Comparison of ENCODE assay signal across 26 mouse cellular contexts in the genomic region with DNA sequence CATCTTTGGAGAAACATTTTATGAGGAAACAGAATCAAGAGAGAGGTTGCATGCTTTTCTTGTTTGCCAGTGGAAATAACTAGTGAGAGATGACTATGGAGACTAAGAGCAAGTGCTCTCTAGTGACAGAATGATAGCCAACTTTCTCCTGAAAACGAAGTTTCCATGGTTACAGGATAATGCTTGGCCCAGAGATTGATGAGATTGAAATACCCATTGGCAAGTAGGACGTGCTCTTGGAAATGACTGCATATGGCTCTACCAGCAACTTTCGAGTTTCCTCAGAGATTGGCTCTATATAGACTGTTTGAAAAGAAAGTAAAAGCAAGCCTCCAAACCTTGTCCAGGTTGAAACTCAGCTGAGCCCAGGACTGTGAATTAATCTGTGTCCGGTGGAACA.
"Had no signal": no experiment of that assay in that cellular context is flagged by ENCODE, and none has a peak within 500 bp of the region (broad histone marks: within the 10 kb centered on the region; RNA-seq: fewer than 3 reads in every experiment).

No protein-coding gene starts in this region.

- DNase-seq: gastrocnemius, adult 2 months; gastrocnemius, postnatal 10 days; gastrocnemius, postnatal 25 days; heart, adult 2 months; heart, postnatal 10 days; heart, postnatal 4 days; kidney, adult 18-20 months; kidney, adult 8-10 months; kidney, postnatal 10 days; kidney, postnatal 25 days; kidney, postnatal 4 days; layer of hippocampus, adult 9-11 months; liver; liver, embryonic 13.5 days had no signal

- H3K4me1 ChIP-seq: hindbrain, embryonic 10.5 days; hindbrain, embryonic 12.5 days; intestine, embryonic 15.5 days; limb, embryonic 10.5 days; liver, embryonic 13.5 days had no signal

- H3K4me2 ChIP-seq: heart, embryonic 11.5 days; hindbrain, embryonic 12.5 days; hindbrain, embryonic 14.5 days; intestine, embryonic 15.5 days; limb, embryonic 12.5 days; liver, embryonic 11.5 days; liver, embryonic 13.5 days had no signal

- H3K27me3 ChIP-seq: hindbrain, embryonic 12.5 days; intestine, embryonic 15.5 days; limb, embryonic 12.5 days; liver, embryonic 13.5 days had no signal

- H3K27ac ChIP-seq: gastrocnemius, adult 2 months; heart, adult 2 months; hindbrain, embryonic 10.5 days; hindbrain, embryonic 12.5 days; hindbrain, embryonic 14.5 days; intestine, embryonic 15.5 days; left cerebral cortex, adult 2 months; limb, embryonic 10.5 days; limb, embryonic 12.5 days; liver, embryonic 13.5 days had no signal

- H3K9me3 ChIP-seq: hindbrain, embryonic 10.5 days; hindbrain, embryonic 12.5 days; intestine, embryonic 15.5 days; limb, embryonic 10.5 days; limb, embryonic 12.5 days; liver, embryonic 13.5 days had no signal

- ATAC-seq: hindbrain, embryonic 16.5 days; inflammation-experienced regulatory T-cells, adult 6 months; intestine, embryonic 15.5 days; intestine, postnatal 0 days had no signal

- H3K4me3 ChIP-seq: gastrocnemius, adult 2 months; heart, adult 2 months; hindbrain, embryonic 10.5 days; hindbrain, embryonic 12.5 days; intestine, embryonic 15.5 days; left cerebral cortex, adult 2 months; limb, embryonic 10.5 days; limb, embryonic 12.5 days; liver, embryonic 13.5 days had no signal

- H3K9ac ChIP-seq: hindbrain, embryonic 12.5 days; hindbrain, embryonic 14.5 days; intestine, embryonic 15.5 days; limb, embryonic 12.5 days; liver, embryonic 13.5 days had no signal
